Mouse (Mus musculus): ENCODE measurements around the gene Lig3. TPM values are rescaled to one million over a fixed set of nuclear protein-coding genes. Genes with fewer than 3 reads are reported as not detected.
"Not testable (repeated sequence)": the region's sequence is repeated elsewhere in the genome, so short reads cannot be mapped to it uniquely, and the experiment has no call there.

Lig3 gene
- total RNA-seq, 2 experiments from 2014 or later, result 17.4 to 19.5 TPM

- intact Hi-C loops (cut with DNase I), result loop anchor here (5.0 kb wide), 1 partner anchor 71 kb away; the partner anchor contains the start of genes Fndc8 and Rad51d
- no peak for DNase-seq
Measured at GRCm38 (mm10) chr11:82820788-82821456, 40.0 kb downstream of the Lig3 start.

GRCm38 (mm10) chr11:82826818-82827217, 45.9 kb downstream of the Lig3 start:
- no peak for DNase-seq
- intact Hi-C loops (cut with DNase I), result no loop called here

DNA sequence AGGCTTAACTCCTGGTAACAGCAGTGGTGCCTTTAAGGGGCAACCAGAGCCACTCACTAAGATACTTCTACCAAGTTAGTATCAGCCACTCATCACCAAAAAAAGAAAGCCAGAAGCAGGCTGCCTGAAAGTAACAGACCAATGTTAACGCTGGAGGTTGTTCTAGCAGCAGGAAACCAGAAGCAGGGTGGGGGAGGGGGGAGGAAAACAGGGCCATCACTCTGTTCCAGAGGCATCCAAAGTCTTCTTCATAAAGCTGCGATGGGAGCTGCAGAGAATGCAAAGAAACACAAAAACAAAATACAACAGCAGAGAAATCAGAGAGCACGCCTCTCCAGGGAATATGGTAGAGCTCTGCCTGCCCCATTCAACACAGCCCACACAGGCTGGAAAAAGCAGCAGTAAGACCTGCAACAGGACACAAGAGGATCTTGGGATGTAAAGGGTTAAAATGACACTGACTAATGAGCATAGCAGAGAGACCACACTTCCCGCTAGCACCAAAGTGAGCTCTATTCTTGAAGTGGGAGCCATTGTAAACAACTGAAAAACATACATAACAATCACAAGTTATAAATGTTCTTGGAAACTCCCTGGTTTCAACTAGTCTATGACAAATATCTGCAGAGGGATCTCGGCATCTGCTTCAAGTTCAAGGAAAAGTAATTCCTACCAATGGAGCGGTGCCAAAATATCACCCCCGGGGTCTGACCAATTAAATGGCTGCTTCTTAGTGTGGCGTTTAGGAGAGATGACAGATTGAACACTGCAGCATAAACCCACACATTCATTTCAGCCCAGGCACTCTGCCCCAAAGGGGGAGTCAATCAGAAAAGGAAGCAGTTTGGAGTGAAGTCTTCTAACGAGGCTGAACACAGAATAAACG, 50.3 kb downstream of the Lig3 start:
- no peak for DNase-seq
- intact Hi-C loops (cut with DNase I), result no loop called here

DNA sequence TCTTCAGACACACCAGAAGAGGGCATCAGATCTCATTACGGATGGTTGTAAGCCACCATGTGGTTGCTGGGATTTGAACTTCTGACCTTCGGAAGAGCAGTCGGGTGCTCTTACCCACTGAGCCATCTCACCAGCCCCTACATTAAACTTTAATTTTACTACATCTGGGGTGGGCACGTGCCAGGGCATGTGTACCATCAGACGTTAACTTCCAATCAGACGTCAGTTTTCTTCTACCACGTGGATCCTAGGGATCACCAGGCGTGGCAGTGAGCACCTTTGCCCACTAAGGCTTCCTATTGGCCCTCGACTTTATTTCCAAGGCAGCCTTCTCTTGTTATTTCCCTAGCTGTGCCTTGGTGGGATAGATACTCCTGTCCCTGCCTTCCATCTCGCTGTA, 51.5 kb downstream of the Lig3 start:
- DNase-seq; intact Hi-C loops (cut with DNase I): not testable (repeated sequence)

GRCm38 (mm10) chr11:82833929-82834328, 53.0 kb downstream of the Lig3 start:
- DNase-seq, result no peak
- intact Hi-C loops (cut with DNase I), result no loop called here

DNA sequence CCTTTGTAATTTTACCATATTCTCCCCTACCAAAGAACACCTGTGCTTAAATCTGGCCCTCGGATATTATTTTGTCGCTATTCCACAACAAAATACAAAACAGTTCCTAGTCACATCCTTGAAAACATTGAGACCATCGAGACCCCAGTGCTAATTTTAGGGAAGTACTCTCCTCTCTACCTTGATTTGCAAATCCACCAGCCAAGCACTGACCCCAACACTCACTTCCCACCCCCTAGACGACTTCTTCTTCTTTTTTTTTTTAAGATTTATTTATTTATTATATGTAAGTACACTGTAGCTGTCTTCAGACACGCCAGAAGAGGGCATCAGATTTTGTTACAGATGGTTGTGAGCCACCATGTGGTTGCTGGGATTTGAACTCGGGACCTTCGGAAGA, 53.5 kb downstream of the Lig3 start:
- intact Hi-C loops (cut with DNase I); DNase-seq: not testable (repeated sequence)

GRCm38 (mm10) chr11:82835616-82836432, 54.9 kb downstream of the Lig3 start:
- DNase-seq, result no peak
- intact Hi-C loops (cut with DNase I), result no loop called here

DNA sequence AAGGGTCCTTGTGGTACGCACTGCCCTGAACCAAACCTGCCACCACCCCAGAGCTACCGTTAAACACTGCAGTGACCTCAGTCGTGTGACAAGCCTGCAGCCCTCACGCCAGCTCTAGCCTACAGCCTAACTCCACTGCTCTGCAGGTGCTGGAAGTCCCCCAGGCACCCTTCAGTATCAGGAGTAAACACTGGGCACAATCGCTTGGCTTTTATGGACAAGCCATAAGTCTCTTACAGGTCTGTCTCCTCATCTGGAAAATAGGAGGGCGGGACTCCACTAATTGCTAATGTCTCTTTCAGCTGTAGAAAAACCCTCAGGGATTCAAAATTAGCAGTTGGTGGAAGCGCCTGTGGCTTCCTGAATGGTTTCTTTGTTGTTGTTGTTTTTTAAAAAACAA, 56.3 kb downstream of the Lig3 start:
- intact Hi-C loops (cut with DNase I), result no loop called here
- no peak for DNase-seq

GRCm38 (mm10) chr11:82837848-82838247, 56.9 kb downstream of the Lig3 start:
- intact Hi-C loops (cut with DNase I), result no loop called here
- DNase-seq, result no peak

- DNase-seq, result no peak
- intact Hi-C loops (cut with DNase I), result no loop called here
Measured at GRCm38 (mm10) chr11:82838511-82838910, 57.6 kb downstream of the Lig3 start.

DNA sequence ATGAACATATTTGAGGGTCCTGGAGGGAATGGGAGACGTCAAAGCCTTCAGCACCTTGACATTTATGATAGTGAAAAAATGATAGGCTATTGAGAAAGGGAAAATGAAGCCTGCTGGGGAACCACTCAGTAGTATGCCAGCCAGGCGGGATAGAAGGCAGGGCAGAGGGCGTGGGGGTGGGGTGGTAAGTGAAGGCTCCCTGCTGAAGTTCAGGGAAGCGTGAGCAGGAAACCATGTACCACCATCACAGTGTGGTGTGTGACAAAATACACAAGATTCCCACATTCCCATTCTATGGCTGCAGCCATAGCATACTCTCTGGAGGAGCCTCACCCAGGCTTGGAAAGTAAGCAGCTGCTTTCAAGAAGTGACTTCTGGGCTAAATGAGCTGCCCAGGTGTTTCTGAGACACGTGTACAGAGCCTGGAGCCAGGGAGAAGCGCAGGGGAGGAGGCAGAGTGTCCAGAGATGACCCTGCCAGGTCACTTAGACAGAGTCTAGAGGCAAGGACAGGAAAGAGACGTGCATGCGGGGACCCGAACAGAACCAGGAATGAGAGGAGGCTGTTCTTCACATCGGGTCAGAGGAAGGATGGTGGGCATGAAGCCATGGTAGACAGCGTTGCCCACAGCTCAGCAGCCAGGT, 64.0 kb downstream of the Lig3 start:
- DNase-seq, result no peak
- intact Hi-C loops (cut with DNase I), result no loop called here

DNA sequence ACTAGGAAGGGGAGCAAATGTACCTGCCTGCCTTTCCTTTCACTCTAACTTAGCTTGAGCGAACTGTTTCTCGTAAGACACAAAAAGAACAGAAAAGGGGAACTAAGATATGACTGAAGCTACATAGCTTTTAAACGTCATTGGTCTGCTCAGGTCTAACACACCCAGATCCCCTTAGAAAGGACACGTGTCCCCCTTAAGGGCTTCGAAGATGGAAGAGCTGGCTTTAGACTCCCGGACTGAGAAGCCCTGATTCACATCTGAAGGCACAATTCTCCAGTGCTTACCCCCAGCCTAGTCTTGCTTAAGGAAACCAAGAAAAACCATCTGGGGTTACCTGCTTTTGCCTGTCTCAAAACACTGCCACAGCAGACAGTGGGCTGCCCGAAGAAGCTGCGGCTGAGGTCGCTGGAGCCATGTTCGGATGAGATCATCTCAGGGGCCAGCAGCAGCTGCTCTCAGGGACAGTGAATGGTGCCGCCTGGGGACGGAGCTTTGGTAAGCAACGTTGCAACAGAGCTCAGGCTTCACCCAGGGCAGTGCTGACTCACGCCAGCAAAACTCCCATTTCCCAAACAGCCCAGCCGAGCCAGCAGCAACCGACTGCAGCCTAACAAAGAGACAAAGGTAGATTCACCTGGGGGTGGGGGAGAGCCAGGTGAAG, 64.6 kb downstream of the Lig3 start:
- peak; percentile 55 to 63 for DNase-seq
- intact Hi-C loops (cut with DNase I), result no loop called here

- no peak for DNase-seq
- intact Hi-C loops (cut with DNase I), result no loop called here
Measured at GRCm38 (mm10) chr11:82846079-82846436, 65.2 kb downstream of the Lig3 start.

DNA sequence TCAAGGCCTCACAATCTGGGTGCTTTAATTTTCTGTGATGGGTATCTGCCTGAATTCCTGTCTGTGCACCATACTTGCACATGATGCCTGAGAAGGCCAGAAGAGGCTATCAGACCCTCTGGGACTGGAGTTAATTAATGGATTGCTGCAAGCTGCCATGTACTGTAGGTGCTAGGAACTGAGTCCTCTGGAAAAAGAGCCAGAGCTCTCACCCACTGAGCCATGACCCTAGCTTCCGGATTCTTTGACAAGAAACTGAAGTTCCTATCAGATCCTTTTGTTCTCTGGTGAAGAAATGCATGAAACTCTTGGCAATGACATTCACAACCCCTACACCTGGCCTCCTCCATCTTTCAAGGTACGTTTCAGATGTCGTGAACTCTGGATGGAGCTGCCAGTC, 66.0 kb downstream of the Lig3 start:
- DNase-seq, result no peak
- intact Hi-C loops (cut with DNase I), result no loop called here

- DNase-seq, result no peak
- intact Hi-C loops (cut with DNase I), result no loop called here
Measured at GRCm38 (mm10) chr11:82847571-82848000, 66.7 kb downstream of the Lig3 start.

GRCm38 (mm10) chr11:82850259-82850658, 69.4 kb downstream of the Lig3 start:
- no peak for DNase-seq
- intact Hi-C loops (cut with DNase I), result no loop called here

DNA sequence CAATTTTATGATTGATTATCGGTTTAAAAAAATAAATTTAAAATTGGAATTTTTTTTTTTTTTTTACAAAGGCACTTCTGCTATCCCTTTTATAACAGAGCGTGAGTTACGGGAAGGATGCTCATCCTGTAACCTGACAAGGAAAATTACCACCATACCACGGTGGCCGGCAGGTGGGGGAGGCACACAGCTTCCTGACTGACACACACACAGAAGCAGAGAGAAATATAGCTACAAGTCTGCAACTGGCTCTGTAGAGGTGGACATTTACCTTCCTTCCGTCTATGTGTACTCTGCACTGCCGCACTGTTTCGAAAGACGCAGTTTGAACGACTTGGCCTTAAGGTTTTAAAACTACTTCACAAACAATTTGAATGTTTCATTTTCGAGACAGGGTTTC, 71.2 kb downstream of the Lig3 start:
- DNase-seq, result no peak
- intact Hi-C loops (cut with DNase I), result no loop called here

DNA sequence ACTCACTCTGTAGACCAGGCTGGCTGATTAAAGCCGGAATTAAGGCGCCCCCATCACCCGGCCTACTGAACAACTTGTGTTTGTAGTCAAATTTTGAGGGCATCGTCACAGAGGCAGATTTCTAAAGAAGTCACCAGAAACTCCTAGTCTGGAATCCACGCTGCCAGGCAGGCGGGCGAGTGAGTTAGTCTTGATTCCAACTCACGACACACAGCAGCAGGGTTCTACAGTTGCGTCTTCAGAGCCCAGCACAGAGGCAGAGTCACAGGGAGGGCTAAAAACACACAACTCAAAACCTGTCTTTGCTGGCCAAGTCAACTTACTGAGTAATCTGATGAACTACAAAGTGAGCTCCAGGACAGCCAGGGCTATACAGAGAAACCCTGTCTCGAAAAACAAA, 71.6 kb downstream of the Lig3 start:
- intact Hi-C loops (cut with DNase I), result no loop called here

GRCm38 (mm10) chr11:82852958-82853357, 72.0 kb downstream of the Lig3 start:
- DNase-seq, result no peak
- intact Hi-C loops (cut with DNase I), result no loop called here

More for the DNA sequence above, 71.6 kb downstream of the Lig3 start:
- no peak for DNase-seq

Measured in gastrocnemius, postnatal 36 days (tissue).